Mouse (Mus musculus): Measurements from ENCODE around the gene Dgat2. TPM values are rescaled to one million over a fixed set of nuclear protein-coding genes. Genes with fewer than 3 reads are reported as not detected.

Dgat2 gene
- total RNA-seq, 2 experiments from 2014 or later = 34.1 to 57.3 TPM

DNA sequence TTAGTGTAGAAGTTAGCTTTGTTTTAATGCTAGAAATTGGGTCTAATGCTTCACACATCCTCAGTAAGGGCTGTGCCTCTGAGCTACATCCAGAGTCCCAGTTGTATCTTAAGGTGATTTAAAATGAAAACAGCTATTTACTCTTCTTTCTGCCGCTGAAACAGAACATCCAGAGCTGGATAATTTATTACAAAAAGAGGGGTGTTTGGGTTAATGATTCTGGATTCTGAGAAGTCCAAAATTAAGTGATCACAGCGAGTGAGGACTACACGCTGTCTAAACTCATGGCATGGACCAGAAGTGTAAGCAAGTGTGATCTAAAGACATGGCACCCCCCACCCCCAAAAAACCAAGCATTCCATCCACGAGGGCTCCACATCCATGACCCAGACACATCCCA, 11.4 kb upstream of the Dgat2 start:
- no peak for DNase-seq

DNA sequence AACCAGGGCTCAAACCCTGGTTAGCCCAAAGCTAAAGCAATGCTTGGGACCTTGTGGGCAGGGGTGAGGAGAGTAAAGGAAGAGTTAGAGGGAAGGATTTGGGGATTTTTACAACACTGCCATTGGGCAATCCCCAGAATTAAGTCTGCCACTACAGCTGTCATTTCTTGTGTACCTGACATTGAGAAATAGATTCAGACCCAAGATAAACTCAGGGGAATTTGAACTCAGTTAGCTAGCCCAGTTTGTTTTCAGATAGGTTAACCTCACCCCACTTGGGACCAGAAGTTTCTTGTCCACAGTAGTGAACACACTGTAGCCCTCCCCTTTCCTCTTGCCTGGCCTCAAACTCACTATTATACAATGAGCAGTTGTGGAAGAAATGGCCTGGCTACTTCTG, 8.9 kb upstream of the Dgat2 start:
- DNase-seq = no peak

GRCm38 (mm10) chr7:99189885-99190284, 7.4 kb upstream of the Dgat2 start:
- no peak for DNase-seq

DNA sequence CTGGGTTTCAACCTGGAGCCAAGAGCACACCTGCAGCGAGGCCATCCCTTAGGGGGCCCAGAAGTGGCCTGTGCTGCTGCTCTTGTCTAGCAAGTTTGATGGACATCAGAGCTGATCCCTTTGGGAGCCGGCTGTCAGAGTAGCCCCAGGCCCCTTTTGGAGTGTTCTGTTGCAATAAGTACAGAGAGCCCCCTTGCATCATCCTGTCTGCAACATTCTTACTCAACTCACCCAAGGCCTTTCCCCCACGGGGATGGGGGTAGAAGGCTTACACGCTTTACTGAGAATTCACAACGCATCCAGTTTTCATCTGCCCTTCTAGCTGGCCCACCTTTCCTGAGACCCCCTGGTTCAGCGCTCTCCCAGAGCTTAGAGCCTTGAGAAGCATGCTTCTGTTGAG, 6.1 kb upstream of the Dgat2 start:
- no peak for DNase-seq

GRCm38 (mm10) chr7:99187451-99187850, 4.9 kb upstream of the Dgat2 start:
- DNase-seq = peak; percentile 43

DNA sequence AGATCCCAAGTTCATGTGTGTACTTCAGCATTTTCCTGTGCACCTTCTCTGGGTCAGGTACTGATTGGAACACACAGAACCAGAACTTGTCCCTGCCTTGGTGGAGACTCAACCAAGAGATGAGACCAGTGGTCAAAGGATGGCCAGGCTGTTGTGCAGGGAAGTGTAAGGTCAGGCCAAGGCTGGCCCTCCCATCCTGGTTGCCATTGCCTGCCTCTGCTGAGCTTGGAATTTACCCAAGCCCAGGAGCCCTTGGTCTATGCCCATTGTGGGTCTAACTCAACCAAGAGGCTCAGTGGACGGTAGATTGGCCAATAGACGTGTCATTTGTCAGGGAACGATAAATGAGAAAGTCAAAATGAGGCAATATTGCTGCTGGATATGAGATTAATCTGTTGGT, 2.9 kb upstream of the Dgat2 start:
- no peak for DNase-seq

- no peak for DNase-seq
Observed at GRCm38 (mm10) chr7:99183751-99184150, 1.2 kb upstream of the Dgat2 start.

GRCm38 (mm10) chr7:99181619-99182431, 694 bp downstream of the Dgat2 start:
- DNase-seq = no peak

GRCm38 (mm10) chr7:99180162-99180561, 2.4 kb downstream of the Dgat2 start:
- DNase-seq = no peak

DNA sequence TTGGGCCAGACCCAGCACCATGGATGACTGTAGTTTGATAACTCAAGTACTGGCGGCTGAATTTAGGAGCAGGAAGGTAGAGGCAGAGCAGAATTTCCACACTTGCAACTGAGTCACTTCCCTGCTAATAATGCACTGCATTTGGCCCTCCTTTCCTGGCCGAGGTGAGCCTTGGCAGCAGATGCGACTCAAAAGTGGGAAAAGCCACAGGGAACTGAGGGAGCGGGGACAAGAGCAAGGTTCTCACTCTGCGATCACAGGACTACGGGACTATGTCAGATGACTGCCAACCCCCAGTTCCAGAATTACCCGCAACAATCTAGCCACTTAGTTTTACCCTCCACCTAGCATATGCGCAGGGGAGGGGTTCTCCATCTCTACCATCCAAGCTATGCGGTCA, 3.2 kb downstream of the Dgat2 start:
- DNase-seq = no peak

- no peak for DNase-seq
Observed at GRCm38 (mm10) chr7:99177386-99177785, 5.1 kb downstream of the Dgat2 start.

GRCm38 (mm10) chr7:99175666-99176065, 6.9 kb downstream of the Dgat2 start:
- DNase-seq = no peak

DNA sequence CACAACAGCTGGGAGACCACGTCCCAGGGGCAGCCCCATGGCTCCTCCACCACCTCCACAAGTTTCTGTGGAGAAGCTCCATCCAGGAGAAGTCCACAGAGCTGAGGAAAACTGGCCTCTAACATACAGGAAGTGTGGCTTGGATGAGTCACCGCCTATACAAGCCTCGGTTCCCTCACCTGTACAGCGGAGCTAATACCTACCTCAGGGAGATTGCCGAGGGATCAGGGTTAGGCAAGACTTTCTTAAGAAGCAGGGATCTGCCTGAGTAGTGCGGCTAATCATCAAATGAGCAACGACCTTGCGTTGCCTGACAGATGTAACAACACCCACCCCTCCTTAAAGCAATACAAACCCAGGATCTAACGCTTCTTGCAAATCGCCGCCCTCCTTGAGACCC, 7.4 kb downstream of the Dgat2 start:
- DNase-seq = no peak

- no peak for DNase-seq
Observed at GRCm38 (mm10) chr7:99174006-99174405, 8.5 kb downstream of the Dgat2 start.

DNA sequence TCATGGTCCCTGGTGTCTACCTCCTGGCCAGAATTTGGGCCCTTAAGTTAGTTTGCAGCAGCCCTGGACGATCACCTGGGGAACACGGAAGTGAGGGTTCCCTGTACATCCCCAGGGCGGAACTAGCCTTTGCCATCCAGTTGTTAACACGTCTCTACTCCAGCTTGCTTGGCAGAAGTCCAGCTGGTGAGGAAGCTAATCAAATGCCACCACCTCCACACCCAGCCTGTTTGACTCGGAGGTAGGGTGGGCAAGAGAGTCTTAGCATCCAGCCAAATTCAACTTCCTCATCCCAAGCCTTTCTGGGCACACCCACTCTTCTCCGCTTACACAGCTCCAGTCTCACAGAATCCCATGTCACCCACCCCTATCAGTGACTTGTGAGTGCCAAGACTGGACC, 9.6 kb downstream of the Dgat2 start:
- DNase-seq = no peak

DNA sequence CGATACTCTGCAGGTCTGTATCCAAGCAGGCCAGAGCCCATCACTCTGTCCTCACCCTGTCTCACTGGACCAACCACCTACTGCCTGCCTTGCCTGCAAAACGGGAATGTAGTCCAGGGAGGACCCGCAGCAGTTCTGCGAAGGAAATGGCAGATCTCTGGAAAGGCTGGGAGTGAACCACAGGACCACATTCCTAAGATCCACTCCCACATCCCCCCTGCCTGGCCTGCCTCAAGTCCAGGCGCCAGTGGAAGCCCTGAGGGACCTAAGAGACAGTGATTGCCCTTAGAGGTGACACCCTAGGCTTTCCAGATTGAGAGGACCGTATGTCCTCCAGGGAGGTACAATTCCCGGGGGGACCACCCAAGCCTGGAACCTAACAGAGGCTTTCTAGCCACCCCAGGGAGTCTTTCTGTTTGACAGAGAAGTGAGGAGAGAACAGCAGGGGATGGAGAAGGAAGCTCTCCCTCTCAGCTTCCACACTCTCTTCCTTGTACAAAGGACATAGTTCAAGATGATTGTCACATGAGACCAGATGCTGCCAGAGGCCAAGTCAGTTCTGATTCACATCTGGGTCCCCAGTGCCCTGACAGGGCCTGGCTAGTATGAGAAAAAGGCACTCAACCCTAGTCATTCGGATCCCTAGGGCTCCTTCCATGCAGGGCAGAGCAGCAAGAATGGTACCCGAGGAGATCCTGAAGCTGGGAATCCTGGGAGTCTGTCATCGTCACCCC, 10.6 kb downstream of the Dgat2 start:
- DNase-seq = no peak

- DNase-seq = no peak
Observed at GRCm38 (mm10) chr7:99170519-99170918, 12.0 kb downstream of the Dgat2 start.

DNA sequence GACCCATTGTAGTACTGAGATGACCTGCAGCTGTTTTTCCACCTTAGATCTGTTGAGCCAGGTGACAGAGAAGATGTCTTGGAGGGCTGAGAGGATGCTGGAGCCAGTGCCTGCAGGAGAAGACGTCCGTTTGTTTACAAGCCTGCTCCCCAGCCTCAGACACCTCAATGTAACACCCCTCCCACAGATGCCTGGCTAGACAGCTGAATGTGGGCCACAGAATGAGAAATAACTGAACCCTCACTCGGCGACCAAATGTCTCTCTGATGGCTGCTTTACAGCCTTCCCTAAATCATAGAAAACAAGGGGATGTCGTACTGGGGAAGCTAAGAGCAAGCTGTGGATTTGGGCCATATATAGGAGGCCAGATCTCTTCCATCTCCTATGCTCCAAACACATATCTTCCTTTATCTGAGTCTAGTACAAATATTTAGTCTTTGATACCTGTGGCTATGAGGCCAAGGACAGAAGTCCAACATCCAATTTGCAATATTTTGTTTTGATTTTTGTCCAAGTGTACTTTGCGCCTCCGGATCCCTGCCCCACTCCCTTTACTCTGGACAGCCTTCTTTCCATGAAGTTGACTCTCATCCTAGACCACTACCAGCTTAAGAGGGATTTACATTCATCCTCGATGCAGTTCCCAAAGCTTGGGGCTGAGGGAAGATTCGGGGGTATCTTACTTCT, 12.7 kb downstream of the Dgat2 start:
- no peak for DNase-seq

DNA sequence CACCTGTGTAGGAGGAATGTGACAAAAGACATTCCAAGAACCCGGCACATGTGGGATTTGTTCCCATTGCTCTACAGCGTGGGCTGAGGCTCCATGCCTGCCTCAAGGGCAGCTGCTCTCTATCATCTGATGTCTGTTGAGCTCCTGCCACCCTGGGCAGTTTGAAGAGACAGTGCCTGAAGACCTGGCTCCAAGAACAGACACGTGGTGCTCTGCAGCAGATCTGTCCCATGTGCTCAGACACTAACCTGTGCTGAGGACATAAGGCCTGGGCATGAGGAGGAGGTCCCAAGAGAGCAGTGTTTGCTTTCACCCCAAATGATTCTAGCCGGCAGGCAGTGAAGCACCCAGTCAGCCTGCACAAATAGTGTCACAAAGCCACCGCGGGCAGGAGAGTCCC, 13.8 kb downstream of the Dgat2 start:
- DNase-seq = no peak

DNA sequence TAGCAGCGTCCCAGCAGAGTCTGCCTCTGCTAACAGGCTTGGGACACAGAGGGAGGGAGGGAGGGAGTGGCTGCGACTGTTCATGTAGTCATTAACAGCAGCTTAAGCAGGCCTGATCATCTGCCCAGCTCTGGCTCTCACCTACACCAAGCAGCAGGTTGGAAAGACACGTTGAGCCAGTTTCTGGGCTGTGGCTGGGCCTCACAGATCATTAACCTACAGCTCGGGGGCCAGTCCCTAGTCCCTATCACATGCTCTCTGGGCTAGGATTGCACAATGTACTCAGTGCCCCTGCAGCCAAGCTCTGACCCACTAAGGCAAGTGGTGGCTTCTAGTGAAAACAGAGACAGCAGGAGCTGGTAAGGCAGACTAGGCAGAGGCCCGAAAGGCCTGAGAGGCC, 14.6 kb downstream of the Dgat2 start:
- peak; percentile 60 for DNase-seq

DNA sequence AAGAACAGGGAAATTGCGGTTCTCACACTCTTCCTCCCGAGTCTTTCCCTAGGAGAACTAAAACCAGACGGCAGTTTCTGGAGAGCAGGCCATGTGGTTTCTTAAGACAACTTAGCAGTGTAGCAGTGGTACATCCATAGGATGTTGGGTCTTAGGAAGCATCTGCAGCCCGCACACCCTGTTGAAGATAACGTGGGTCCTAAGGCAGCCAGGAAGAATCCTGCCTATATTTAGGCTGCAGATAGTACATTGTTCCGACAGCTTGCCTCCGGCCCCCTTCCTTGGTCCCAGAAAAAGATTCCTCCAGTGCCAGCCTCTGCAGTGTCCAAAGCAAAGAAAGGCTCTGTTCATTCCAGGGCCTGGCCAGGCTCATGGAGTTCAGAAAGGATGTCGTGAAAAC, 16.4 kb downstream of the Dgat2 start:
- no peak for DNase-seq

DNA sequence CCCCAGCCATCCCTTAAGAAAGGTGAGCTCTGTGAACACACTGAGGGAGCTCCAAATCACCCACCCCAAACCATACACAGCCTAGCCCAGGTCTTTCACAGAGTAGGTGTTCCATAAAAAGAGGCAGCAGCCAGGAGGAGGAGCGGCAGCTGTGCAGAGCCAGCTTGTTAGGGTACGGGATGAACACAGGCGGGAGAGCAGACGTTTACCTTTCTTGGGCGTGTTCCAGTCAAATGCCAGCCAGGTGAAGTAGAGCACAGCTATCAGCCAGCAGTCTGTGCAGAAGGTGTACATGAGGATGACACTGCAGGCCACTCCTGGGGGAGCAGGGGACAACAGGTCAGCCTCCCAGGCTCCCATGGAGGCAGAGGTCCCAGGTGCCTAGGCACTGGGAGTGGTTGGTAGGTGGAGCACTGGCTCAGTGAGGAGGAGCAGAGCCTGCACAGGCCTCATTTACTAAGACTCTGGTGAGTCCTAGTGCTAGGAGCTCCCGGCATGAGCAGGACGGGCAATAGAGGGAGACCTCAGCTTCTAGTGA, 17.6 kb downstream of the Dgat2 start:
- DNase-seq = no peak

DNA sequence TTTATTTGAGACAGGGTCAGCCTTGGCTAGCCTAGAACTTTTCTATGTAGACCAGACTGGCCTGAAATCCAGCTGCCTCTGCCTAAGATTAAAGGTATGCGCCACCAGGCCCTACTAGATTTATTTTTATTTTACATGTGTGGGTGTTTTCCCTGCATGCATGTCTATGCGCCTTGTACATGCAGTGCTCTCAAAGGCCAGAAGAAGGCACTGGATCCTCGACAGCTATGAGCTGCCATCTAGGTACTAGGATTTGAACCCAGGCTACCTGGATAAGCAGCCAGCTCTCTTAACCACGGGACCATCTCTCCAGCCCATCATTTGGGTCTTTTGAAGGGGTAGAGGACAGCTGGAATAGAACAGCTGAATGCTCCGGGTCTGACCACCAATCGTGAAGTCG, 20.1 kb downstream of the Dgat2 start:
- no peak for DNase-seq
